Mouse (Mus musculus) olfactory bulb, adult 2 months (tissue): ENCODE results near the gene Cnih3.

Experiments
- CTCF ChIP-seq: fragments of 200-500 bp; IDR thresholded peaks from 2 replicates; pipeline ENCODE4 v1.5.1; 2012; ENCODE audit warnings: low read depth, mild to moderate bottlenecking, low read length, moderate library complexity; ENCODE audit not compliant: insufficient read depth
- POLR2A ChIP-seq: fragments of 200-500 bp; IDR thresholded peaks from 2 replicates; pipeline ENCODE4 v1.6.1; 2012; ENCODE audit warnings: mild to moderate bottlenecking, low read depth, low read length, moderate library complexity; ENCODE audit not compliant: insufficient read depth

DNA sequence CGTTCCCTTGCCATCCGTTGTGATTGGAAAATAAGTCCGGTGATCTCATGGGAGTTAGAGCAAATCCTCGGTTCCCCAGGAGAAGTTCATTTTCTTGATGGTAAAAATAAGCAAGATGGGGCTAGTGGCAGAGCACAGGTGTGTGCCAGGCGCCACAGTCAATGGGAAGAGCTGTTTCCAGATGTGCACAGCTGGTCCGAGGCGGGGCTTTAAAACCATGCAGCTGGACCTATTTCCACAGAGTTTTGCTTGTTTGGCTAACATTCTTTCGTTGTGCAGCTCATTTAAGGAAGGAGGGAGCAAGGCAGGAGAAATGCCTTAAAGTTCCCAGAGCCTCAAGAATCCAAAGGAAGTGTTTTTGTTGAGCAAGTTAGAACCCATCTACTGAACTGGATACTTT, 109.1 kb downstream of the Cnih3 start:
- TF ChIP-seq CTCF (no peak), POLR2A (no peak)
